Comparison of ENCODE assay signal across 8 mouse cellular contexts in the genomic region with DNA sequence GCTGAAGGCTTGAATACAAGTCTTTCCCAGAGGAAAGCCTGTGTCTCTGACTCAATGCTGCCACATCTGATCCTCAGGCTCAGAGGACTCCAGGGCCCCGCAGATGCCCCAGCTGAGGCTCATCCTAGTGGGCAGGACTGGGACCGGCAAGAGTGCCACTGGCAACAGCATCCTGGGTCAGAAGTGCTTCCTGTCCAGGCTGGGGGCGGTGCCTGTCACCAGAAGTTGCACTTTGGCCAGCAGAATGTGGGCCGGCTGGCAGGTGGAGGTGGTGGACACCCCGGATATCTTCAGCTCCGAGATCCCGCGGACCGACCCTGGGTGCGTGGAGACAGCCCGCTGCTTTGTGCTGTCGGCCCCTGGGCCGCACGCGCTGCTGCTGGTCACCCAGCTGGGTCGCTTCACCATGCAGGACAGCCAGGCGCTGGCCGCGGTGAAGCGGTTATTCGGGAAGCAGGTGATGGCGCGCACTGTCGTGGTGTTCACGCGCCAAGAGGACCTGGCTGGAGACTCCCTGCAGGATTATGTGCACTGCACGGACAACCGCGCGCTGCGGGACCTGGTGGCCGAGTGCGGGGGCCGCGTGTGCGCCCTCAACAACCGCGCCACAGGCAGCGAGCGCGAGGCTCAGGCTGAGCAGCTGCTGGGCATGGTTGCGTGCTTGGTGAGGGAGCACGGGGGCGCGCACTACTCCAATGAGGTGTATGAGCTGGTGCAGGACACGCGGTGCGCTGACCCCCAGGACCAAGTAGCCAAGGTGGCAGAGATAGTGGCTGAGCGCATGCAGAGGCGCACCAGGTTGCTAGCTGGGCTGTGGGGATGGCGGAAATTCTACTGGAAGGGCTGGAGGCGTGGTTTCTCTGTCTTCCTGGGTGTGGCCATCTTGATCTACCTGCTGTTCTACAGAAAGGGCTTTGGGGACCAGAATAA. TPM values are rescaled to one million over a fixed set of nuclear protein-coding genes. Genes with fewer than 3 reads are reported as not detected.
DNase-seq lines count a peak whose midpoint lies in the region; ATAC-seq and TF ChIP-seq lines count a peak whose summit lies in the region.

No protein-coding gene starts in this region.

- TF ChIP-seq CTCF in ES-Bruce4 (IDR thresholded peaks at IDR 0.05; ENCODE audit: low read depth, low read length): no peak
- peak; percentile 4; the same call in 1 of the 2 replicates for TF ChIP-seq CTCF in small intestine, adult 2 months (IDR thresholded peaks at IDR 0.05; ENCODE audit: extremely low read depth, insufficient read length, insufficient replicate concordance, low read depth, low read length)

- H3K36me3 ChIP-seq in ES-Bruce4 (ENCODE audit: control insufficient read depth, insufficient read depth, low read length, poor library complexity, severe bottlenecking): no peaks in the 10 kb centered on the region
- no peaks in the 10 kb centered on the region for H3K36me3 ChIP-seq in embryonic facial prominence, embryonic 15.5 days
- no peaks in the 10 kb centered on the region for H3K36me3 ChIP-seq in lung, embryonic 16.5 days (ENCODE audit: control insufficient read depth, insufficient read depth, low read length)
- H3K36me3 ChIP-seq in small intestine, adult 2 months (ENCODE audit: control insufficient read depth, insufficient read depth, low read length): no peaks in the 10 kb centered on the region

- ATAC-seq in frontal cortex, adult (ENCODE audit: low TSS enrichment): peak; percentile 72
- ATAC-seq in embryonic facial prominence, embryonic 15.5 days (ENCODE audit: insufficient number of reproducible peaks, low FRiP score, low TSS enrichment, low read depth): no peak
- 0 out of 2 replicates have a peak, but pooled peaks have one; percentile 10 for ATAC-seq in lung, embryonic 16.5 days (ENCODE audit: low read depth)

- WGBS in embryonic facial prominence, embryonic 15.5 days: 9% methylated on average over 52 of the region's 52 CpGs
- WGBS in lung, embryonic 16.5 days: 10% methylated on average over 49 of the region's 52 CpGs
- 12% methylated on average over 52 of the region's 52 CpGs for WGBS in small intestine, adult 2 months

- H3K4me3 ChIP-seq in ES-Bruce4 (ENCODE audit: low read depth, low read length): peak overlapping the region; percentile 93
- H3K4me3 ChIP-seq in embryonic facial prominence, embryonic 15.5 days (replicated peaks): peak overlapping the region; percentile 30
- H3K4me3 ChIP-seq in lung, embryonic 16.5 days (ENCODE audit: low read length): peak overlapping the region; percentile 47
- H3K4me3 ChIP-seq in small intestine, adult 2 months (ENCODE audit: low read depth, low read length): peak overlapping the region; percentile 86

- peak overlapping the region; percentile 54 for H3K4me2 ChIP-seq in embryonic facial prominence, embryonic 15.5 days (replicated peaks)
- peak overlapping the region; percentile 76 for H3K4me2 ChIP-seq in lung, embryonic 16.5 days (ENCODE audit: low read depth, low read length)

- TF ChIP-seq EP300 in ES-Bruce4 (IDR thresholded peaks at IDR 0.05; ENCODE audit: insufficient read depth, low read depth, low read length): no peak

- no peak for TF ChIP-seq POLR2A in ES-Bruce4 (IDR thresholded peaks at IDR 0.05; ENCODE audit: insufficient read depth, low read length)
- TF ChIP-seq POLR2A in small intestine, adult 2 months (IDR thresholded peaks at IDR 0.05; ENCODE audit: low read depth, low read length): no peak

- H3K27me3 ChIP-seq in ES-Bruce4 (ENCODE audit: control insufficient read depth, insufficient read depth, low read length, poor library complexity, severe bottlenecking): no peaks in the 10 kb centered on the region
- peaks cover 38% of the 10 kb centered on the region for H3K27me3 ChIP-seq in embryonic facial prominence, embryonic 15.5 days
- peaks cover 18% of the 10 kb centered on the region for H3K27me3 ChIP-seq in lung, embryonic 16.5 days (ENCODE audit: control insufficient read depth, insufficient read depth, low read depth, low read length)
- no peaks in the 10 kb centered on the region for H3K27me3 ChIP-seq in small intestine, adult 2 months (ENCODE audit: control insufficient read depth, insufficient read depth, low read length)

- H3K27ac ChIP-seq in ES-Bruce4 (ENCODE audit: insufficient read depth, low read length): no peak overlapping the region
- H3K27ac ChIP-seq in embryonic facial prominence, embryonic 15.5 days (replicated peaks): no peak overlapping the region
- H3K27ac ChIP-seq in lung, embryonic 16.5 days (ENCODE audit: low read length): 0 out of 2 replicates have a peak overlapping the region, but pooled peaks have one; percentile 3
- peak overlapping the region; percentile 82 for H3K27ac ChIP-seq in small intestine, adult 2 months (ENCODE audit: insufficient read depth, low read depth, low read length)

- H3K4me1 ChIP-seq in ES-Bruce4 (ENCODE audit: control insufficient read depth, insufficient read depth, low read length): no peaks in the 10 kb centered on the region
- peaks cover 11% of the 10 kb centered on the region for H3K4me1 ChIP-seq in embryonic facial prominence, embryonic 15.5 days
- H3K4me1 ChIP-seq in lung, embryonic 16.5 days (replicated peaks; ENCODE audit: control insufficient read depth, insufficient read depth, low read length): peaks cover 24% of the 10 kb centered on the region
- H3K4me1 ChIP-seq in small intestine, adult 2 months (ENCODE audit: control insufficient read depth, insufficient read depth, insufficient read length, low read length): peaks cover 23% of the 10 kb centered on the region

- H3K9ac ChIP-seq in ES-Bruce4 (ENCODE audit: low read depth, poor library complexity, severe bottlenecking): no peak overlapping the region
- no peak overlapping the region for H3K9ac ChIP-seq in embryonic facial prominence, embryonic 15.5 days
- peak overlapping the region; percentile 56 for H3K9ac ChIP-seq in lung, embryonic 16.5 days (ENCODE audit: low read length)

- no peaks in the 10 kb centered on the region for H3K9me3 ChIP-seq in ES-Bruce4 (replicated peaks; ENCODE audit: control insufficient read depth, insufficient read depth, low read length, poor library complexity, severe bottlenecking)
- H3K9me3 ChIP-seq in embryonic facial prominence, embryonic 15.5 days (replicated peaks): no peaks in the 10 kb centered on the region
- H3K9me3 ChIP-seq in lung, embryonic 16.5 days (ENCODE audit: control insufficient read depth, low read length): no peaks in the 10 kb centered on the region

- no peak for DNase-seq in frontal cortex, adult 2 months (ENCODE audit: extremely low spot score in 1 of 2, low spot score in 1 of 2)
- DNase-seq in kidney, adult 18-20 months: peak; percentile 87
- no peak for DNase-seq in urinary bladder, postnatal 14 days (ENCODE audit: low spot score)

RNA-seq across cellular contexts. Expression of gene Gimap5, which starts 3.3 kb away (rescaled TPM):
- 0.67 and 0.82 TPM in 2 replicates for polyA plus RNA-seq in frontal cortex, adult 2 months (2012; rRNA removed)
- polyA plus RNA-seq in ES-Bruce4 (2011; ENCODE audit: insufficient read depth, insufficient read length, low read depth, missing spikeins): not detected in 2 replicates
- 4.6 and 7.2 TPM in 2 replicates for polyA plus RNA-seq in embryonic facial prominence, embryonic 15.5 days (2015; fragmentation: Nextera tagmentation; extraction: Ambion mirVana)
- 22.3 and 22.4 TPM in 2 replicates for polyA plus RNA-seq in lung, embryonic 16.5 days (2015; fragmentation: Nextera tagmentation; extraction: Ambion mirVana)
- 4.9 and 10.2 TPM in 2 replicates for polyA plus RNA-seq in small intestine, adult 2 months (2012; rRNA removed)

RNA-seq across cellular contexts. Expression of gene Gimap1, which starts 3.8 kb away (rescaled TPM):
- polyA plus RNA-seq in frontal cortex, adult 2 months (2012; rRNA removed): 1.6 TPM in 2 replicates
- not detected in 2 replicates for polyA plus RNA-seq in ES-Bruce4 (2011; ENCODE audit: insufficient read depth, insufficient read length, low read depth, missing spikeins)
- polyA plus RNA-seq in embryonic facial prominence, embryonic 15.5 days (2015; fragmentation: Nextera tagmentation; extraction: Ambion mirVana): 10.5 and 13.3 TPM in 2 replicates
- polyA plus RNA-seq in lung, embryonic 16.5 days (2015; fragmentation: Nextera tagmentation; extraction: Ambion mirVana): 46.7 and 51.1 TPM in 2 replicates
- 18.8 and 29.1 TPM in 2 replicates for polyA plus RNA-seq in small intestine, adult 2 months (2012; rRNA removed)

RNA-seq across cellular contexts. Expression of gene Gimap7, which starts 24.3 kb away (rescaled TPM):
- not detected in 2 replicates for polyA plus RNA-seq in frontal cortex, adult 2 months (2012; rRNA removed)
- not detected in 2 replicates for polyA plus RNA-seq in ES-Bruce4 (2011; ENCODE audit: insufficient read depth, insufficient read length, low read depth, missing spikeins)
- 0.20 TPM in 1 of 2 replicates, not detected in the other for polyA plus RNA-seq in embryonic facial prominence, embryonic 15.5 days (2015; fragmentation: Nextera tagmentation; extraction: Ambion mirVana)
- polyA plus RNA-seq in lung, embryonic 16.5 days (2015; fragmentation: Nextera tagmentation; extraction: Ambion mirVana): not detected in 2 replicates
- polyA plus RNA-seq in small intestine, adult 2 months (2012; rRNA removed): 1.5 and 2.5 TPM in 2 replicates

RNA-seq across cellular contexts. Expression of gene Gm28053, which starts 24.3 kb away (rescaled TPM):
- 0.54 and 2.1 TPM in 2 replicates for polyA plus RNA-seq in frontal cortex, adult 2 months (2012; rRNA removed)
- polyA plus RNA-seq in ES-Bruce4 (2011; ENCODE audit: insufficient read depth, insufficient read length, low read depth, missing spikeins): not detected in 2 replicates
- polyA plus RNA-seq in embryonic facial prominence, embryonic 15.5 days (2015; fragmentation: Nextera tagmentation; extraction: Ambion mirVana): 0.83 and 1.3 TPM in 2 replicates
- 3.6 and 4.6 TPM in 2 replicates for polyA plus RNA-seq in lung, embryonic 16.5 days (2015; fragmentation: Nextera tagmentation; extraction: Ambion mirVana)
- polyA plus RNA-seq in small intestine, adult 2 months (2012; rRNA removed): not detected in 2 replicates

RNA-seq across cellular contexts. Expression of gene Gimap3, which starts 28.0 kb away (rescaled TPM):
- polyA plus RNA-seq in frontal cortex, adult 2 months (2012; rRNA removed): 0.28 and 0.34 TPM in 2 replicates
- polyA plus RNA-seq in ES-Bruce4 (2011; ENCODE audit: insufficient read depth, insufficient read length, low read depth, missing spikeins): not detected in 2 replicates
- polyA plus RNA-seq in embryonic facial prominence, embryonic 15.5 days (2015; fragmentation: Nextera tagmentation; extraction: Ambion mirVana): not detected in 2 replicates
- 0.08 and 0.10 TPM in 2 replicates for polyA plus RNA-seq in lung, embryonic 16.5 days (2015; fragmentation: Nextera tagmentation; extraction: Ambion mirVana)
- 6.2 and 13.0 TPM in 2 replicates for polyA plus RNA-seq in small intestine, adult 2 months (2012; rRNA removed)

Comparison
In these comparisons a context has a peak if more than half of its experiments do, and no peak if none do; other contexts are left out.
1. H3K27ac ChIP-seq: peak in lung, embryonic 16.5 days (single experiment) and small intestine, adult 2 months (single experiment); none in ES-Bruce4 (single experiment) and embryonic facial prominence, embryonic 15.5 days (single experiment).
2. H3K4me3 ChIP-seq: peak in every context shown above with its lines; median percentile 93 in ES-Bruce4; 86 in small intestine, adult 2 months; 47 in lung, embryonic 16.5 days; 30 in embryonic facial prominence, embryonic 15.5 days.